Mouse (Mus musculus) G1E-ER4 (cell line): ENCODE measurements around the gene Eps8l3. TPM values are rescaled to one million over a fixed set of nuclear protein-coding genes. Genes with fewer than 3 reads are reported as not detected.

Source experiments
- GATA1 ChIP-seq: IDR thresholded peaks from one replicate; pipeline ENCODE4 v1.8.0; 2012; ENCODE audit warnings: low read length, inconsistent platforms
- polyA plus RNA-seq: library from polyadenylated mRNA; stranded (reverse); fragments of >175 nt; gene quantifications from 2 replicates; pipeline ENCODE4 v1.2.3, GENCODE M21; 2012

The Eps8l3 gene
- polyA plus RNA-seq, 1 experiment: not detected

DNA sequence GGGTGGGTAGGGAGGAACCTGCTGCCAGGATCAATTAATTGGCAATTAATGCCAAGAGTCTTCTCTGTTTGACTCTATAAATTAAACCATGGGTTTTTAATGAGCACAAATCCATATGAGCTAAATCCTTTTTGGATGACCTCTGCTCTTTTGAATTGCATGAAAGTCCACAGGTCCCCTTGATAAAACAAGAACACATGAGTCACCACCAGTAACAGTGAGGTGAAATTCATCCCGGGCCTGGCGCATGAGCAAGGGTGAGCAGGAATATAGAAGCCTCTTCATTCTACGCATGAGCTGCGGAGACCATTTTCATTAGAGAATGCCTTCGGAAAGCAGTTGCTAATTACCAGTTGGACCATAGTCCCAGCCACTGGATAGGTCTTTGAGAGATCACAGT is 43.3 kb downstream of the Eps8l3 start:
- no peak for TF ChIP-seq GATA1

DNA sequence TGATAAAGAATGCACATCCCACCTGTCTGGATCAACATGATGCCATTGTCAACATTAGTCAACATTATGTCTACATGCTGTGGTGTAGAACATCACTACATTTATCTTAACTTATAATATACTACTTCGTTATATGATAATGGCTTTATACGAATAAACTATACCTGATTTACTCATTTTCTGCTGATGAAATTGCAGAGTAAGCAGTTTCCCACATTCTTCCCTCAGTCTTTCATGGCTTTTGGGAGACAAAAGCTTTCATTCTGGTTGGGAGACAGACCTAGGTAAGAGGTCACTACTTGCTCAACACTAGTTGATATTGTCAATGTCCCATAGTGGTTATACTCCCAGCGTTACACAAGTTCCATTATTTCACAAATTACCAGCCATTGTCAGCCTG is 48.3 kb downstream of the Eps8l3 start:
- no peak for TF ChIP-seq GATA1

DNA sequence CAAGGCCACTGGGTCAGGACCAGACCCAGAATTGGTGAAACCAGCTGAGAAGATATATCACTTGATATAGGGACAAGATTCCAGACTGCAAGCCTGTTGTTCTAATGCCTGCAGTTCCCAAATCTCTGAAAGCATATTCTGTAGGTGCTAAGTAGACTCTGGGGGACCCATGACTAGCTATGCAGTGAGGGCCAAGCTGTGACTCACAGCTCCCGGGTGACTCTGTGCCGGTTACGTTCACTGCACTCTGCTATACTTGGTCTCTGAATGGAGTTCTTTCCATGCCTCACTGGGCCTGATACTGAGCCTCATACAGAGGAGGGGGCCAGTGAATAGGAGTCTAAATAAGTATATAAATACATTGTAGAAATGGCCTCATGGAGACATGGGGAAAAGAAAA is 50.8 kb downstream of the Eps8l3 start:
- no peak for TF ChIP-seq GATA1

DNA sequence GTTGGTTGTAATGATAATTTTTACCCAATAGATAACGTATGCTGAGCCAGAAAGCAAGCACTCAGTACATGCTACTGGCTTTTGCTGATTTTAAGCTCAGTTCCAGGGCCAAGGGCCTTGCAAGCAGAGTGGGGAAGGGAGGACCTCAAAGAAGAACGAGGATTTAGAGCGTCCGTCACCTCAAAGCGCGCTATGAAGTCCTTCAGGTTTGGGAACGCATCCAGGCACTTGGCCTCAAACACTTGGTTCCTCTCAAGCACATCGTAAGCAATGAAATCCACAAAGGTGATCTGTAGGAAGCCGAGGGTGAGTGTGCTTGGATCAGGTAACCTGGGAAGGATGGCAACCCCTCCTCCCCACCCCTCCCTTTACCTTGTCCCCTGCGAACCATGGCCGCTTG is 51.7 kb downstream of the Eps8l3 start:
- no peak for TF ChIP-seq GATA1

DNA sequence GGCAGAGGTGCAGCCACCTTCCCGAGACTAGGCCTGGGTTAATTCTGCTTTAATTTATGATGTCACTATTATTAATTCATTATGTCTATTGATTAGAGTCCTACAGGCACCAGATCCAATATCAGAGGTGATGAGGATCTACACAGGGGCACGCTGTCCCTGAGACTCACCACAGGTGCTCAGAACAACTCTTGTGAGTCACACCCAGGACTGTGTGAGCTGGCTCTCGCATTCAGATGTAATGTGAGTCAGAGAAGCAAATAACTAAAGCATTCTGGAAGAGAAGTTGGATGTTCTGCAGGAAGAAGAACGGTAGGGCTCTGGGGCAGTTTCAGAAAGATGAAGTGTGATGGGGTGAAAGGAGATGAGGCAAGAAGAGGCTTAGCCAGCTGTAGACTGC is 52.2 kb downstream of the Eps8l3 start:
- no peak for TF ChIP-seq GATA1

- TF ChIP-seq GATA1: no peak
These were observed 52.7 kb downstream of the Eps8l3 start for GRCm38 (mm10) chr3:107929731-107930130.

DNA sequence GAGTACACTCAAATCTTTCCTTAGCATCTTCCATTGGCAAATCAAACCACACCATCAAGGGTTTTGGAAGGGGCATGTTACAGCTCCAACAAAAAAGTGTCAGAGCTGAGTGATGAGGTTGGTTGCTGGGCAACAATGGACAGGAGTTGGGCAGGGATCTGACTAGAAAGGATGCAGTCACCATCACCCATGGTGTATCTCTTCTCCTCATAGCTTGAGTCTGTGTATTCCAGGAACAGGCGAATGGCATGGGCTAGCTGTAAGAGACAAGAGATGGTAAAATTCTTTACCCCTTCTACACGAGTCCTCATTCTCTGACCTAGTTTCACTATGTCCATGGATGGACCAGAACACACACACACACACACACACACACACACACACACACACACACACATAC is 54.1 kb downstream of the Eps8l3 start:
- TF ChIP-seq GATA1: no peak

- TF ChIP-seq GATA1: no peak
These were observed 54.6 kb downstream of the Eps8l3 start, which contains the start of gene Gstm7 for GRCm38 (mm10) chr3:107931670-107932069. Gstm7 (minus strand) TSS chr3:107931817.

DNA sequence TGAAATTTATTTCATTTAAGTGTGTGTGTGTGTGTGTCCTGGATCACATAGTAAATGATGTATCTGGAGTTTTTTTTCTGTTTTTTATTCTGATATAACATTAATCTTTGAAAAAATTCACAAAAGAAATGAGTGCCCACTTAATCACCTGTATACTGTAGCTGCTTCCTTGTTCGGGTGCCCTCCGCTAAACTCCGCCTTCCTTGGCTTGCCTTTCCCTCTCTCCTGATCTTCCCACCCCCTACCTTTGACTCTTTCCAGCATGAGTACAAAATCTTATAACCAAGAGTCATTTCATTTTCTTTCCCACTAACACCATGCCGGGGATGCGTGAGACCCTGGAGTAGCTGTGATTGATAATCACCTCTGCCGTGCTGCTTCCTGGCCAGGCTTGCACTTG is 55.1 kb downstream of the Eps8l3 start:
- TF ChIP-seq GATA1: no peak

GRCm38 (mm10) chr3:107935268-107935667 is 58.2 kb downstream of the Eps8l3 start:
- no peak for TF ChIP-seq GATA1

- no peak for TF ChIP-seq GATA1
These were observed 58.9 kb downstream of the Eps8l3 start for GRCm38 (mm10) chr3:107935888-107936287.

- TF ChIP-seq GATA1: no peak
These were observed 62.4 kb downstream of the Eps8l3 start for GRCm38 (mm10) chr3:107939403-107939802.

DNA sequence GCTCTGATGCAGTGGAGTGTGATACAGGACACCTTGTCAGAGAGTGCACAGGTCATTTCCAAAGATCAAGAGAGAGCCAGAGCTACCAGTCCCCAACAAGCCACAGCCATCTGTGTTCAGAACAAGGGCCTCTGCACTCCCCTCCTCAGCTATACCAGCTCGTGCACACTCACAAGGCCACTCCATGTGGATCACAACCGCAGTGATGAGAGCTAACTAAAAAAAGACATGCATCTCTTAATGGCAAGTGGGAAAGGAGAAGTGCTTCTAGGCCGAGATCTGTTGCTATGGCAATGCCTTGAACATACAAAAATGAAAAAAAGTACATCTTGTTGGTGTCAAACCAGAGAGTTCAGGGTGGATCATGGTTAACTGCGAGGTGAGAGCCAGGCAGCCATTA is 62.8 kb downstream of the Eps8l3 start:
- TF ChIP-seq GATA1: no peak

GRCm38 (mm10) chr3:107940524-107940923 is 63.5 kb downstream of the Eps8l3 start:
- TF ChIP-seq GATA1: no peak

DNA sequence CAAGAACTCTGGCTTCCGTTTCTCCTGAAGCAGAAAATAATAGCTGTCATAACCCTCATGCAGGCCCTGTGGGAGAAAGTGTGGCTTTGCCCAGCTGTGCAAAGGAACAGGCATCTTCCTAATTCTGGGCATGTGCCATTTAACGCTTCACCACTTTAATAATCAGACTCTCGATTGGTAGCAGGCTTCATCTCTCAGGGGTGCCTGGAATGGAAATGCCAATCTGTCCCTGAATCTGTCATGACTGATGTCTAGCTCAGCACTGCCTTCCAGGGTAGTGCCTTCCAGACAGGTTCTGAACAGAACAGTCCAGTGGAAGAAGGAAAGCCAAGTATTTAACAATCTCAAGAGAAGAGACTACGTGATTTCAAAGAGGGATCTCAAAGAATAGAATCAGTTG is 64.2 kb downstream of the Eps8l3 start:
- TF ChIP-seq GATA1: no peak

Other genes starting within 250 kb of the Eps8l3 start
- not detected in 2 replicates for gene Gm10961, start 245.9 kb upstream of the Eps8l3 start, polyA plus RNA-seq
- gene Strip1, start 245.5 kb upstream of the Eps8l3 start, polyA plus RNA-seq: 18.3 and 20.0 TPM in 2 replicates
- gene Ahcyl1, start 180.7 kb upstream of the Eps8l3 start, polyA plus RNA-seq: 11.9 and 14.6 TPM in 2 replicates
- gene Csf1, start 116.8 kb upstream of the Eps8l3 start, polyA plus RNA-seq: not detected in 2 replicates
- not detected in 2 replicates for gene Gstm5, start 18.6 kb downstream of the Eps8l3 start, polyA plus RNA-seq
- not detected in 2 replicates for gene Gstm7, start 54.6 kb downstream of the Eps8l3 start, polyA plus RNA-seq
- gene Gstm6, start 66.5 kb downstream of the Eps8l3 start, polyA plus RNA-seq: not detected in 2 replicates
- not detected in 2 replicates for gene Gstm3, start 92.1 kb downstream of the Eps8l3 start, polyA plus RNA-seq
- not detected in 2 replicates for gene Gstm2, start 109.2 kb downstream of the Eps8l3 start, polyA plus RNA-seq
- gene Gstm1, start 140.7 kb downstream of the Eps8l3 start, polyA plus RNA-seq: 0.24 and 0.26 TPM in 2 replicates
- gene Gstm4, start 167.7 kb downstream of the Eps8l3 start, polyA plus RNA-seq: not detected in 2 replicates
- gene Ampd2, start 209.4 kb downstream of the Eps8l3 start, polyA plus RNA-seq: 275 and 347 TPM in 2 replicates
- 0.23 and 0.65 TPM in 2 replicates for gene Gnat2, start 215.6 kb downstream of the Eps8l3 start, polyA plus RNA-seq